Mouse (Mus musculus): ENCODE measurements around the gene Usp35. TPM values are rescaled to one million over a fixed set of nuclear protein-coding genes. Genes with fewer than 3 reads are reported as not detected.

Gene Usp35
- polyA plus RNA-seq (2012; rRNA removed): 7.5 and 7.7 TPM in 2 replicates

DNA sequence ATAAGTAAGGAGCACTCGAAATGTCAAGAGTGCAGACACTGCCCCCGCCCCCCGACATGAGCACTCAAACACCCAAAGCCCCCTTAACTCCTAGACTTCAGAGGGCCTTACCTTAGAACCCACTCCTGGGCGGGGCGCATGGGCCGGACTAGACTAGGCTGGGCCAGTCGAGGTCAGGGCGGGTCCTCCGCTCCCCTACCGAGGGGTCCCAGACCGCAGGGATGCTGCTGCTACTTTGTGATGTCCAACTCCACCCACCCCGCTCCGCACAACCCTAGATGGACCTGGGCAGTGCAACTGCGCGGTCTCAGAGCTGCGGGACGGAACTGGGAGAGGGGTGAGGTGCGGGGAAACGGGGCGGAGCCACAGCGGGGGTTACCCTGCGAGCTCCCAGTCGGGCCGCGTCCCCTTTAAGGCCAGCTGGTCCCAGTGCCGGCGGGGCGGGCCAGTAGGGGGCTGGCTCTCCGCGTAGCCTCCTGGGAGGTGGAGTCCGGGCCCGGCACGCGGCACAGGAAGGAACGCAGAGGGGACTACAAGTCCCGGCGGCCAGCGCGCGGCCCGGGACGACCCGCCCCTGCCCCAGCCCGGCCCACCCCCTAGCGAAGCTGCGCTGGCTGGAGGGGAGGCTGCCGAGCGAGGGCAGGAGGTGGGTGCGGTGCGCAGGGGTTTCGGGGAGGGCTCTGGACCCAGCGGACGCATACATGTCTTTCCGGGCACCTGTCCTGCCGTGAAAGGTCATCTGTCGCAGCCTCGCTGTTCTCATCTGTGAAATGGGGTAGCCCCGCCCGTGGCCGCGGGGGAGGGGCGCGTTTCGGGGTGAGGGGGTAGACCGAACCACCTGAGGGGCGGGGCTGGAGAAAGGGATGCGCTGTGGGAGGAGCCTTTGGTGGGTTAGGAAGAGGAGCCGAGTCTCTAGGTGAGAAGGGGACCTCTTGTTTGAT, at the start of gene Usp35, which contains the start of gene Kctd21:
Gene Usp35, minus strand, starts transcription at position 295 of the 941 bp plus-strand sequence.
Gene Kctd21, plus strand, starts transcription at position 602 of the 941 bp plus-strand sequence.
- DNase-seq (ENCODE audit: low read depth): peak; percentile 30

DNA sequence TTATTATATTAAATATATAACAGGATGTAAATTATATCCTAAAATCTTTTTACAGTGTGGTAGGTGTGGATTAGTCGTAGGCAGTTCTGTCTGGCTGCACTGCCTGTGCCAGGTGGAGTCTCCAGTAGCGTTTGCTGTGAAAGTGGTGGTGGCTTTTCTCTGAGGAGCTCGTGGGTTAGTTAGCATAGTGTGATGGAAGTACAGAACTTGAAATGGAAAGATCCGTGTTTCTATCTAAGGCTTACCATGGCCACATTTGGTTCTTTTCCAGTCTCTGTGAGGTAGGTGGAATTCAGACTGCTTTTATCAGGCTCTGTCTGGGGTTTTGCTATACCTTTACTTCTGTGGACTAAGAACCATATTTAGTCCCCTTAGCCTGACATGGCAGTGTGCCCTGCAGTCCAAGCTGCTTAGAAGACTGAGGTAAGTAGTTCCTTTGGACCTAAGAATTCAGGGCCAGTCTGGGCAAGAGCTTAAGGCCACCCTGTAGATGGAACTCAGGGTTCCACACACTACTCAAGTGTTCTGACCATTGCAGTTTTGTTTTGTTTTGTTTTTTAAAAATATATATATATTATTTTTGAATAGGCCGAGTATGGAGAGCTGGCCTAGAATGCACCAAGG, 48.8 kb upstream of the Usp35 start:
- DNase-seq (ENCODE audit: low read depth): no peak

DNA sequence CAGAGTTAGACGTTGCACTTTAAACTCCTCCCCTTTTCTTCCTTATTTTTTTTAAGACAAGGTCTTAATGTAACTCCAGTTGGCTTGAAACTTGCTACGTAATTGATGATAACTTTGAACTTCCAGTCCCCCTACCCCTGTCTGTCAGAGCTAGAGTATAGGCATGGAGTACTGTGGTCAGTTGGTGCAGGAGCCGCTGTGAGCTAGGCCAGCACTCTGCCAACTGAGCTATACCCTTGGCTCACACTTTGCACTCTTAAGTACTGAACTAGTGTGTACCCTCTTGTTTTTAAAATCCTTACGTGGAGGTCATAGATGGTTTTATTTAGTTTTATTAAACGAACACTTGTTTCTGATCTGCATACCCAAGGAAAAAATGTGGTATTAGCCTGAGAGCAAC, 47.5 kb upstream of the Usp35 start:
- DNase-seq (ENCODE audit: low read depth): no peak

DNA sequence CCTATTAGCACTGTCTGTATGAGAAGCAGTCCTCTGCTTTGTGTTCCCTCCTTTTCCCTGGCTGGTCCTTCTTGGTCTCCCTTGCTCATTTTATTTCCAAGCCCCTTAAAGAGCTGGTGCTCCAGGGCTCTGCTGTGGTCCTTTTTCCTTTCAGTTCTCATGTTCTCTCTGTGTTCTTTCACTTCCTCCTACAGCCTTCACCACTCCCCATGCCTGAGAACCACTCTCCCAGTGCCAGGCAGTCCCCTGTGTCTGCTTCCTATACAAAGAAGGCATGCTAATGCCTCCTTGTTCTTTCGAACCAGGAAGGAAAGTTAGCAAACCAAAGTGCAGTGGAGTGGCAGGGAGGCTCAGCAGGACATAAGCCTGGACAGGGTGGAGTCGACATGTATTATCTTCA, 44.1 kb upstream of the Usp35 start:
- DNase-seq (ENCODE audit: low read depth): no peak

GRCm38 (mm10) chr7:97375101-97375500, 43.3 kb upstream of the Usp35 start:
- DNase-seq (ENCODE audit: low read depth): no peak

DNA sequence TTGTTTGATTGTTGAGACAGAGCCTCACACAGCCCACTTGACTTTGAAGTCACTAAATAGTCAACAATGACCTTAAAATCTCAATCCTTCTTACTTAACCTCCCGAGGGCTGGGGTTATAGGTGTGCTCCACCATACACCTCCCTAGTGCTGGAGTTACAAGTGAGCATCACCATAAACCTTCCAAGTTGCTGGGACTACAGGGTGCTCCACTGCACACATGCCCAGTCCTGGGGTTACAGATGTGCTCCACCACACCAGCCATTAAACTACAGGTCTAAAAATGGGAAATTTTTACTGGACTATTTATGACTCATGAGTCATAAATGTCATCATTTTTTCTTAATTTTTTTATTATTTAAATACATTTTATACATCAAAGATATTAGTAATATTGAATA, 34.1 kb upstream of the Usp35 start:
- DNase-seq (ENCODE audit: low read depth): no peak

DNA sequence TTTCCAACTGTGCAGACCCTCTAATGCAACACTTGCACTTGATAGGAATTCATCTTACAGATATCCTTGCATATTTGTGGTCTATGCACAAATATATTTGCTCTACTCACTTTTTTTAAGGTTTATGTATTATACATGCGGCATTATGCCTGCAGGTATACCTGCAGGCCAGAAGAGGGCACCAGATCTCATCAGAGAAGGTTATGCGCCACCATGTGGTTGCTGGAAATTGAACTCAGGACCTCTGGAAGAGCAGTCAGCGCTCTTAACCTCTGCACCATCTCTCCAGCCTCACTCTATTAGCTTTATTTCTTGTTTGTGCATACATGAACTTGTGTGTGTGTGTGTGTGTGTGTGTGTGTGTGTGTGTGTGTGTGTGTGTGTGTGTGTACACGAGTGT, 29.6 kb upstream of the Usp35 start:
- no peak for DNase-seq (ENCODE audit: low read depth)

GRCm38 (mm10) chr7:97360955-97361354, 29.1 kb upstream of the Usp35 start:
- DNase-seq (ENCODE audit: low read depth): no peak

DNA sequence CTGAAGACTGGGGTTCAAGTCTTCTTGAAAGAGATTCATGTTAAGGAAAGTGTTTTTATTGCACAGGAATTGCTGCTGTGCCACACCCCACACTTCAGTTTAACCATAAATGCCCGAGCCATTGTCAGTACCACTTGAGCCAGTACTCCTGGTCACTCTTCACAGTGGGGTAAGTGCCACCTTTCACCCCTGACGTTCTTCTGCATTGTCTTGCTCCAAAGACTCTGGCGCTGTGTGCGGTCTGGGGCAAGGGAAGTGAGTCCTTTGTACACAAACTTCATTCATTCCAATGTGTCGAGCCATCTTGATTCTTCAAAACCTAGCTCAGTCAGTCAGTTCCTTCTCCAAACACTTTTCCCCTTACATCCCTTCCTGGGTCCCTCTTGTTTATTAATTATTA, 28.3 kb upstream of the Usp35 start:
- DNase-seq (ENCODE audit: low read depth): no peak

DNA sequence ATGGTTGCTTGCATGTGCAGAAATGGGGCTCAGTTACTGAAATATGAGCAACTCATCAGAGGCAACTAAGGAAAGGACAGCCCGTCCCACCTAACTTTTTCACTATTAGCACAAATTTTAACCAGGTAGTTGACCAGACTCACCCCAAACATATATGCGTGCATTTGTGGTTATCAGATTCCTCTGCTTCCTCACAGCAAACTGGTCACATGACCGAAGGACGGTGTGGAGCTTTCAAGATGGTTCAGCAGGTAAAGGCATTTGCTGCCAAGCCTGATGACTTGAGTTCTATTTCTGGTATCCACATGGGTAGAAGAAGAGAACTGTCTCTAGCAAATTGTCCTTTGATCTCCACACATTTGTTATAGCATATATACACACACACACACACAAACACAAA, 26.5 kb upstream of the Usp35 start:
- DNase-seq (ENCODE audit: low read depth): no peak

- no peak for DNase-seq (ENCODE audit: low read depth)
These were observed 26.0 kb upstream of the Usp35 start for GRCm38 (mm10) chr7:97357840-97358239.

GRCm38 (mm10) chr7:97356875-97357276, 25.1 kb upstream of the Usp35 start:
- no peak for DNase-seq (ENCODE audit: low read depth)

GRCm38 (mm10) chr7:97356253-97356652, 24.4 kb upstream of the Usp35 start:
- DNase-seq (ENCODE audit: low read depth): no peak

DNA sequence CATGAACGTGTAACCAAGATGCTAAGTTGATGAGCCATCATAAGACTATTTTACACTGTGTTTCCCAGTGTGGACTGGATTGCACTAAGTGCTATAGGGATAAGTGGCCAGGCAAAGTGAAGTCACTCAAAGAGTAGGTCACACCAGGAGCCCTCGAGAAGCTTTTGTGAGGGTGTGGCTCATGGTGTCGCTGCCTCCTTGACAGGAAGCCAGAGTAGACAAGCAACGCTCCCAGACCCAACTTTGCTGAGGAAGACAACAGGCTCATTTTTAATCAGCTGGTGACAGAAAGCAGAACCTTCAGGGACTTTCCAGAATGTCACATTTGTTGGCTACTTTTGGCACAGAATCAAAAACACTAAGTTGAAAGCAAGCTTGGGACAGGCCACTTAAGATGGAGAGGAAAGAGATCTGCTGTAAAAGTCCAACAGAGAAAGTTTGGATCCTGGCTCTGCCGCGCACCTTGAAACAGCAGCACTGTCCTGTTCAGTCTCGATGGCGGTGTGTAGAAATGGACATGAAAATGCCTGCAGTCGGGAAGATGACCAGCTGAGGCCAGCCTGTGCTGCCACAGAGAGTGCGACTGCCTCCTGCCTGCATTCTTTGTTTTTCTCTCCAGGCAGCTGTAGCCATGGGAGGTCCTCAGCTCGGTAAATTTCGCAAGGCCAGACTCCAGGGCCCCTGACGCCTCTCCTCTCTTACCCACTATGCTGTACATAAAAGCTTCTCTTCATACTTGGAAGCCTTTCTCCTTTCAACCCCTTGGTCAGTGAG, 23.4 kb upstream of the Usp35 start:
- no peak for DNase-seq (ENCODE audit: low read depth)

GRCm38 (mm10) chr7:97353356-97353755, 21.5 kb upstream of the Usp35 start:
- DNase-seq (ENCODE audit: low read depth): no peak

GRCm38 (mm10) chr7:97351792-97352513, 20.1 kb upstream of the Usp35 start:
- no peak for DNase-seq (ENCODE audit: low read depth)

GRCm38 (mm10) chr7:97350891-97351290, 19.1 kb upstream of the Usp35 start:
- DNase-seq (ENCODE audit: low read depth): no peak

GRCm38 (mm10) chr7:97349438-97349837, 17.6 kb upstream of the Usp35 start:
- DNase-seq (ENCODE audit: low read depth): no peak

DNA sequence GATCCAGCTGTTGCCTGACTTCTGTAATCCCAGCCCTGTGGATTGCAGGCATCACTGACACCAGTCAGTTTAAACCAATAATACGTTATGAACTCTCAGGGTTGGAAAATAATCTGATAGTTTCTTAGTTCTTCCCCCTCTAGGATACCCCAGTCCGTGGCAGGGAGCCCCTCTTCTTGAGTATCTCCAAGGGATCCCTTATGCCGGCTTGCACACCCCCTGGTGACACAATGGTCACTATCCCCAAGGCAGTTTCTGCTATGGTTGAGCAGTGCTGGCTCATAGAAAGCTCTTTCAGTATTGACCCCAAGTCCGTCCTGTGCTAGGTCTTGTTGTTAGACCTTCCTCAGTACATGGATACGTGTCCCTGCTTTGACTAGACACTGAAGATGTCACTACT, 17.0 kb upstream of the Usp35 start:
- no peak for DNase-seq (ENCODE audit: low read depth)

- DNase-seq (ENCODE audit: low read depth): no peak
These were observed 16.5 kb upstream of the Usp35 start for GRCm38 (mm10) chr7:97348318-97348717.

GRCm38 (mm10) chr7:97347464-97347863, 15.6 kb upstream of the Usp35 start:
- DNase-seq (ENCODE audit: low read depth): no peak

GRCm38 (mm10) chr7:97346822-97347166, 15.0 kb upstream of the Usp35 start:
- DNase-seq (ENCODE audit: low read depth): no peak
